Mouse (Mus musculus) left cerebral cortex, adult 18-20 months (tissue): ENCODE data around the gene Acot7. TPM values are rescaled to one million over a fixed set of nuclear protein-coding genes. Genes with fewer than 3 reads are reported as not detected.

Experiments used
- DNase-seq, 2 experiments: peaks; one replicate each; pipeline ENCODE4 v3.0.0; 2021 to 2022; ENCODE audit warnings: low spot score in 2 of 2, mixed read lengths in 1 of 2
- total RNA-seq, 2 experiments: library from RNA; stranded (reverse); gene quantifications; 2 replicates each; pipeline ENCODE4 v1.2.3; 2021

Gene Acot7
- total RNA-seq, 2 experiments from 2014 or later: 328 to 345 TPM

GRCm38 (mm10) chr4:152178916-152179705, 1.2 kb downstream of the Acot7 start:
- DNase-seq: no peak

GRCm38 (mm10) chr4:152179946-152180660, 2.2 kb downstream of the Acot7 start:
- DNase-seq: no peak

GRCm38 (mm10) chr4:152182205-152182604, 4.3 kb downstream of the Acot7 start:
- DNase-seq: no peak

- DNase-seq: peak in 1 of 2 experiments; percentile 35
Measured at GRCm38 (mm10) chr4:152184353-152185035, 6.6 kb downstream of the Acot7 start.

- no peak for DNase-seq
Measured at GRCm38 (mm10) chr4:152185137-152185509, 7.2 kb downstream of the Acot7 start.

- no peak for DNase-seq
Measured at GRCm38 (mm10) chr4:152185510-152186204, 7.7 kb downstream of the Acot7 start.

- DNase-seq: no peak
Measured at GRCm38 (mm10) chr4:152186205-152187082, 8.5 kb downstream of the Acot7 start.

- no peak for DNase-seq
Measured at GRCm38 (mm10) chr4:152187142-152187541, 9.2 kb downstream of the Acot7 start.

- DNase-seq: no peak
Measured at GRCm38 (mm10) chr4:152188651-152189050, 10.7 kb downstream of the Acot7 start.

- no peak for DNase-seq
Measured at GRCm38 (mm10) chr4:152189071-152189470, 11.1 kb downstream of the Acot7 start.

GRCm38 (mm10) chr4:152189691-152190090, 11.8 kb downstream of the Acot7 start:
- DNase-seq: no peak

GRCm38 (mm10) chr4:152190096-152190653, 12.2 kb downstream of the Acot7 start:
- DNase-seq: no peak

- DNase-seq: no peak
Measured at GRCm38 (mm10) chr4:152190701-152191100, 12.8 kb downstream of the Acot7 start.

- no peak for DNase-seq
Measured at GRCm38 (mm10) chr4:152192569-152192968, 14.6 kb downstream of the Acot7 start.

GRCm38 (mm10) chr4:152194476-152195175, 16.7 kb downstream of the Acot7 start:
- DNase-seq: no peak

GRCm38 (mm10) chr4:152196276-152196675, 18.3 kb downstream of the Acot7 start:
- DNase-seq: no peak

- no peak for DNase-seq
Measured at GRCm38 (mm10) chr4:152197545-152197944, 19.6 kb downstream of the Acot7 start.

GRCm38 (mm10) chr4:152199617-152200016, 21.7 kb downstream of the Acot7 start:
- no peak for DNase-seq

- DNase-seq: no peak
Measured at GRCm38 (mm10) chr4:152201492-152201891, 23.6 kb downstream of the Acot7 start.
